8 mouse cellular contexts compared by ENCODE assay signal in genomic region chr19:45748691-45749242, GRCm38 (mm10). TPM values are rescaled to one million over a fixed set of nuclear protein-coding genes. Genes with fewer than 3 reads are reported as not detected.
DNase-seq lines count a peak whose midpoint lies in the region; ATAC-seq and TF ChIP-seq lines count a peak whose summit lies in the region.

No protein-coding gene starts in this region.

- no peak for TF ChIP-seq CTCF in kidney, postnatal 0 days (IDR thresholded peaks at IDR 0.05; ENCODE audit: low read depth)

- under 1% methylated on average over 33 of the region's 33 CpGs for whole genome bisulfite sequencing in kidney, postnatal 0 days
- 2% methylated on average over 33 of the region's 33 CpGs for WGBS in forebrain, embryonic 10.5 days
- 2% methylated on average over 33 of the region's 33 CpGs for WGBS in limb, embryonic 10.5 days

- peaks cover 14% of the 10 kb centered on the region; the same call in 1 of the 2 replicates for H3K36me3 ChIP-seq in kidney, postnatal 0 days (ENCODE audit: insufficient read depth, low read length)
- H3K36me3 ChIP-seq in forebrain, embryonic 10.5 days (replicated peaks): peaks cover 39% of the 10 kb centered on the region
- peaks cover 42% of the 10 kb centered on the region for H3K36me3 ChIP-seq in limb, embryonic 10.5 days

- peak overlapping the region; percentile 84 for H3K9ac ChIP-seq in kidney, postnatal 0 days (ENCODE audit: low read depth, low read length)

- H3K27me3 ChIP-seq in kidney, postnatal 0 days (ENCODE audit: insufficient read depth, low read length): peaks cover 18% of the 10 kb centered on the region; the same call in 1 of the 2 replicates
- peaks cover 44% of the 10 kb centered on the region for H3K27me3 ChIP-seq in forebrain, embryonic 10.5 days (ENCODE audit: poor library complexity, severe bottlenecking)
- peaks cover 36% of the 10 kb centered on the region for H3K27me3 ChIP-seq in limb, embryonic 10.5 days (ENCODE audit: low read depth, poor library complexity, severe bottlenecking)

- peaks cover 18% of the 10 kb centered on the region for H3K4me1 ChIP-seq in kidney, postnatal 0 days (replicated peaks; ENCODE audit: insufficient read depth, low read length)
- H3K4me1 ChIP-seq in forebrain, embryonic 10.5 days: peaks cover 47% of the 10 kb centered on the region
- peaks cover 43% of the 10 kb centered on the region for H3K4me1 ChIP-seq in limb, embryonic 10.5 days

- ATAC-seq in kidney, postnatal 0 days (replicated peaks; ENCODE audit: low FRiP score, low read depth): peak; percentile 16; the same call in 1 of the 2 replicates

- H3K4me2 ChIP-seq in kidney, postnatal 0 days (ENCODE audit: low read length): peak overlapping the region; percentile 97

- H3K27ac ChIP-seq in kidney, postnatal 0 days: no peak overlapping the region
- peak overlapping the region; percentile 89 for H3K27ac ChIP-seq in forebrain, embryonic 10.5 days
- H3K27ac ChIP-seq in limb, embryonic 10.5 days: peak overlapping the region; percentile 90

- DNase-seq in kidney, postnatal 0 days (ENCODE audit: low spot score): no peak
- no peak for DNase-seq in kidney, postnatal 14 days
- peak; percentile 31 for DNase-seq in MEL-GATA-1-ER (ENCODE audit: extremely low read depth, low read depth)
- no peak for DNase-seq in forebrain, embryonic 10.5 days (ENCODE audit: extremely low spot score, low spot score)
- DNase-seq in limb, embryonic 10.5 days (ENCODE audit: low spot score): peak; percentile 58
- peak; percentile 56 for DNase-seq in neural tube, embryonic 10.5 days (ENCODE audit: extremely low spot score, low spot score)
- DNase-seq in layer of hippocampus, postnatal 14 days (ENCODE audit: low spot score in 2 of 2): no peak
- no peak for DNase-seq in left cerebral cortex, adult 9 months (ENCODE audit: low spot score in 2 of 2)

- no peaks in the 10 kb centered on the region for H3K9me3 ChIP-seq in kidney, postnatal 0 days (replicated peaks; ENCODE audit: low read length)
- no peaks in the 10 kb centered on the region for H3K9me3 ChIP-seq in forebrain, embryonic 10.5 days
- no peaks in the 10 kb centered on the region for H3K9me3 ChIP-seq in limb, embryonic 10.5 days (replicated peaks)

- peak overlapping the region; percentile 78 for H3K4me3 ChIP-seq in kidney, postnatal 0 days (replicated peaks; ENCODE audit: low read depth, low read length)
- peak overlapping the region; percentile 97 for H3K4me3 ChIP-seq in forebrain, embryonic 10.5 days
- H3K4me3 ChIP-seq in limb, embryonic 10.5 days: peak overlapping the region; percentile 94

RNA-seq across cellular contexts. Expression of gene Npm3, which starts 0.6 kb away (rescaled TPM):
- 16.7 and 18.0 TPM in 2 replicates for polyA plus RNA-seq in kidney, postnatal 0 days (2015; fragmentation: Nextera tagmentation; extraction: Ambion mirVana)
- polyA plus RNA-seq in forebrain, embryonic 10.5 days (2016; fragmentation: Nextera tagmentation; extraction: Ambion mirVana): 10.7 and 16.1 TPM in 2 replicates
- polyA plus RNA-seq in limb, embryonic 10.5 days (2016; fragmentation: Nextera tagmentation; extraction: Ambion mirVana): 13.3 and 14.9 TPM in 2 replicates
- 10 to 100 TPM; 11.9 to 12.9 TPM for total RNA-seq in layer of hippocampus, postnatal 14 days (2021)

RNA-seq across cellular contexts. Expression of gene Fgf8, which starts 6.1 kb away (rescaled TPM):
- polyA plus RNA-seq in kidney, postnatal 0 days (2015; fragmentation: Nextera tagmentation; extraction: Ambion mirVana): 20.8 and 24.2 TPM in 2 replicates
- 30.6 and 35.3 TPM in 2 replicates for polyA plus RNA-seq in forebrain, embryonic 10.5 days (2016; fragmentation: Nextera tagmentation; extraction: Ambion mirVana)
- polyA plus RNA-seq in limb, embryonic 10.5 days (2016; fragmentation: Nextera tagmentation; extraction: Ambion mirVana): 78.5 and 105 TPM in 2 replicates
- not detected for total RNA-seq in layer of hippocampus, postnatal 14 days (2021)

RNA-seq across cellular contexts. Expression of gene Mgea5, which starts 34.9 kb away (rescaled TPM):
- polyA plus RNA-seq in kidney, postnatal 0 days (2015; fragmentation: Nextera tagmentation; extraction: Ambion mirVana): 32.8 and 33.0 TPM in 2 replicates
- 59.2 and 63.9 TPM in 2 replicates for polyA plus RNA-seq in forebrain, embryonic 10.5 days (2016; fragmentation: Nextera tagmentation; extraction: Ambion mirVana)
- 54.2 and 68.9 TPM in 2 replicates for polyA plus RNA-seq in limb, embryonic 10.5 days (2016; fragmentation: Nextera tagmentation; extraction: Ambion mirVana)
- 100 to 1,000 TPM; 133 to 136 TPM for total RNA-seq in layer of hippocampus, postnatal 14 days (2021)

Comparison
In these comparisons a context has a peak if more than half of its experiments do, and no peak if none do; other contexts are left out.
1. DNase-seq: peak in MEL-GATA-1-ER (single experiment), limb, embryonic 10.5 days (single experiment) and neural tube, embryonic 10.5 days (single experiment); none in kidney, postnatal 0 days (single experiment), kidney, postnatal 14 days (single experiment), forebrain, embryonic 10.5 days (single experiment), layer of hippocampus, postnatal 14 days (0 of 2) and left cerebral cortex, adult 9 months (0 of 2).
2. Peak in every context shown above with its lines, with median percentiles within 50 percentile points of each other: H3K4me3 ChIP-seq.